Mouse (Mus musculus) erythroblast, adult 5-6 weeks (primary cell): ENCODE measurements around the gene Fmo3. TPM values are rescaled to one million over a fixed set of nuclear protein-coding genes. Genes with fewer than 3 reads are reported as not detected.

Source experiments
- ATAC-seq: replicated peaks from 2 replicates; pipeline ENCODE4 v1.8.0; 2016; ENCODE audit warnings: moderate number of reproducible peaks, mild to moderate bottlenecking, moderate TSS enrichment, inconsistent platforms; ENCODE audit not compliant: poor library complexity, low FRiP score, severe bottlenecking
- total RNA-seq, 2 experiments: library from RNA; stranded (forward) in 1 of 2; stranded (reverse) in 1 of 2; fragments of 150-400 nt in 1 of 2; fragments of 200-764, 138-1000 nt in 1 of 2; gene quantifications; 2 replicates each; pipeline versions ENCODE4 v1.2.3 to v1.2.4; 2015 to 2017; ENCODE audit warnings: low replicate concordance in 2 of 2

Fmo3 gene
- total RNA-seq, 2 experiments from 2014 or later: not detected

- no peak for ATAC-seq
These were observed 52.4 kb downstream of the Fmo3 start for GRCm38 (mm10) chr1:162931880-162932279.

- no peak for ATAC-seq
These were observed 52.9 kb downstream of the Fmo3 start for GRCm38 (mm10) chr1:162931310-162931875.

- ATAC-seq: no peak
These were observed 53.7 kb downstream of the Fmo3 start for GRCm38 (mm10) chr1:162930631-162931030.

GRCm38 (mm10) chr1:162929146-162929545, 55.2 kb downstream of the Fmo3 start:
- ATAC-seq: no peak

GRCm38 (mm10) chr1:162925121-162925520, 59.2 kb downstream of the Fmo3 start:
- ATAC-seq: no peak

- no peak for ATAC-seq
These were observed 67.7 kb downstream of the Fmo3 start for GRCm38 (mm10) chr1:162916661-162917060.

- ATAC-seq: no peak
These were observed 69.3 kb downstream of the Fmo3 start for GRCm38 (mm10) chr1:162914932-162915556.

- no peak for ATAC-seq
These were observed 72.2 kb downstream of the Fmo3 start for GRCm38 (mm10) chr1:162912085-162912484.

Other genes starting within 250 kb of the Fmo3 start
- 54.2 and 78.2 TPM in 2 replicates for gene Prrc2c, start 244.0 kb downstream of the Fmo3 start, total RNA-seq (2015; ENCODE audit: low replicate concordance)
- gene Prrc2c, start 244.0 kb downstream of the Fmo3 start, total RNA-seq (2017; ENCODE audit: low replicate concordance): 52.7 and 55.0 TPM in 2 replicates
- gene Fmo4, start 170.6 kb downstream of the Fmo3 start, total RNA-seq (2015; ENCODE audit: low replicate concordance): not detected in 2 replicates
- not detected in 2 replicates for gene Fmo4, start 170.6 kb downstream of the Fmo3 start, total RNA-seq (2017; ENCODE audit: low replicate concordance)
- gene Fmo1, start 117.9 kb downstream of the Fmo3 start, total RNA-seq (2015; ENCODE audit: low replicate concordance): 0.19 TPM in 1 of 2 replicates, not detected in the other
- gene Fmo1, start 117.9 kb downstream of the Fmo3 start, total RNA-seq (2017; ENCODE audit: low replicate concordance): 0.17 TPM in 1 of 2 replicates, not detected in the other
- not detected in 2 replicates for gene Fmo2, start 85.8 kb downstream of the Fmo3 start, total RNA-seq (2015; ENCODE audit: low replicate concordance)
- gene Fmo2, start 85.8 kb downstream of the Fmo3 start, total RNA-seq (2017; ENCODE audit: low replicate concordance): not detected in 2 replicates
- gene Fmo6, start 47.0 kb downstream of the Fmo3 start, total RNA-seq (2015; ENCODE audit: low replicate concordance): not detected in 2 replicates
- gene Fmo6, start 47.0 kb downstream of the Fmo3 start, total RNA-seq (2017; ENCODE audit: low replicate concordance): not detected in 2 replicates
- not detected in 2 replicates for gene Mroh9, start 101.1 kb upstream of the Fmo3 start, total RNA-seq (2015; ENCODE audit: low replicate concordance)
- not detected in 2 replicates for gene Mroh9, start 101.1 kb upstream of the Fmo3 start, total RNA-seq (2017; ENCODE audit: low replicate concordance)